Mouse (Mus musculus) CH12F3 (cell line): ENCODE data around the gene Anapc4.

ENCODE experiments used
- in situ Hi-C: fragments of 300-500 bp; cut with MboI; formaldehyde crosslinking; loops from 2 replicates; pipeline ENCODE4 v1.14.3; 2020; ENCODE audit warnings: low sequenced_read_pairs

Anapc4 gene

GRCm38 (mm10) chr5:52833761-52834274 lies at the start of gene Anapc4:
Gene Anapc4 (plus strand): TSS chr5:52834012.
- in situ Hi-C loops: no loop called here

GRCm38 (mm10) chr5:52786556-52787322 lies 47.1 kb upstream of the Anapc4 start:
- in situ Hi-C loops: no loop called here

GRCm38 (mm10) chr5:52793230-52793629 lies 40.6 kb upstream of the Anapc4 start:
- in situ Hi-C loops: no loop called here

GRCm38 (mm10) chr5:52794109-52794508 lies 39.7 kb upstream of the Anapc4 start:
- in situ Hi-C loops: no loop called here

- in situ Hi-C loops: no loop called here
These were observed 34.4 kb upstream of the Anapc4 start for GRCm38 (mm10) chr5:52799274-52799985.

- in situ Hi-C loops: no loop called here
These were observed 28.0 kb upstream of the Anapc4 start for GRCm38 (mm10) chr5:52805801-52806200.

- in situ Hi-C loops: no loop called here
These were observed 27.5 kb upstream of the Anapc4 start for GRCm38 (mm10) chr5:52806349-52806748.

- in situ Hi-C loops: no loop called here
These were observed 26.8 kb upstream of the Anapc4 start for GRCm38 (mm10) chr5:52807030-52807429.

- in situ Hi-C loops: no loop called here
These were observed 23.4 kb upstream of the Anapc4 start for GRCm38 (mm10) chr5:52810446-52810845.

GRCm38 (mm10) chr5:52811056-52811455 lies 22.8 kb upstream of the Anapc4 start:
- in situ Hi-C loops: no loop called here

GRCm38 (mm10) chr5:52812456-52812855 lies 21.4 kb upstream of the Anapc4 start:
- in situ Hi-C loops: no loop called here

GRCm38 (mm10) chr5:52813312-52813711 lies 20.5 kb upstream of the Anapc4 start:
- in situ Hi-C loops: no loop called here

GRCm38 (mm10) chr5:52818676-52819075 lies 15.1 kb upstream of the Anapc4 start:
- in situ Hi-C loops: no loop called here

- in situ Hi-C loops: no loop called here
These were observed 12.1 kb upstream of the Anapc4 start for GRCm38 (mm10) chr5:52821691-52822090.

GRCm38 (mm10) chr5:52827923-52828322 lies 5.9 kb upstream of the Anapc4 start:
- in situ Hi-C loops: no loop called here

GRCm38 (mm10) chr5:52833005-52833404 lies 807 bp upstream of the Anapc4 start:
- in situ Hi-C loops: no loop called here

- in situ Hi-C loops: no loop called here
These were observed 574 bp downstream of the Anapc4 start for GRCm38 (mm10) chr5:52834386-52834785.

- in situ Hi-C loops: no loop called here
These were observed 10.5 kb downstream of the Anapc4 start for GRCm38 (mm10) chr5:52844319-52844718.

GRCm38 (mm10) chr5:52855727-52856126 lies 21.9 kb downstream of the Anapc4 start:
- in situ Hi-C loops: no loop called here

- in situ Hi-C loops: no loop called here
These were observed 30.6 kb downstream of the Anapc4 start for GRCm38 (mm10) chr5:52864446-52864845.

GRCm38 (mm10) chr5:52865825-52866224 lies 32.0 kb downstream of the Anapc4 start:
- in situ Hi-C loops: no loop called here
